Mouse (Mus musculus): ENCODE data around the gene A4gnt. TPM values are rescaled to one million over a fixed set of nuclear protein-coding genes. Genes with fewer than 3 reads are reported as not detected.
A peak's percentile ranks its signal among the peaks of the same experiment; 100 is the strongest.
"Not testable (repeated sequence)": the region's sequence is repeated elsewhere in the genome, so short reads cannot be mapped to it uniquely, and the experiment has no call there.

The A4gnt gene
- polyA plus RNA-seq, 2 experiments = not detected

GRCm38 (mm10) chr9:99575677-99576480, 36.4 kb upstream of the A4gnt start, which contains the start of gene Dbr1:
TSS of gene Dbr1 (plus strand) at chr9:99575799.
- peak within 1 kb of the TSS; percentile 94 for H3K4me3 ChIP-seq (replicated peaks; ENCODE audit: low read length)
- ATAC-seq (ENCODE audit: low FRiP score, low read depth) = peak; percentile 96
- no peaks in the 10 kb centered on the region; the same call in 1 of the 2 replicates for H3K36me3 ChIP-seq (ENCODE audit: control insufficient read depth, insufficient read depth, low read length)
- 0 out of 2 replicates have a peak, but pooled peaks cover 5% of the 10 kb centered on the region for H3K4me1 ChIP-seq (ENCODE audit: control insufficient read depth, insufficient read depth, low read length)
- no peaks in the 10 kb centered on the region for H3K27me3 ChIP-seq (ENCODE audit: control insufficient read depth, insufficient read depth, low read length)
- H3K27ac ChIP-seq (replicated peaks; ENCODE audit: low read depth, low read length) = peak within 1 kb of the TSS; percentile 78
- peak; percentile 91 for DNase-seq (ENCODE audit: low spot score)
- WGBS = under 1% methylated on average over 55 of the region's 57 CpGs
- peak within 1 kb of the TSS; percentile 91 for H3K9ac ChIP-seq (ENCODE audit: low read depth, low read length, severe bottlenecking)
- H3K4me2 ChIP-seq (replicated peaks; ENCODE audit: low read depth, low read length, severe bottlenecking) = peak within 1 kb of the TSS; percentile 72
- TF ChIP-seq POLR2A (IDR thresholded peaks at IDR 0.05; ENCODE audit: borderline replicate concordance, extremely low read depth, insufficient read depth, insufficient read length) = 0 out of 2 replicates have a peak, but pooled peaks have one; percentile 55
- H3K9me3 ChIP-seq (ENCODE audit: control insufficient read depth, low read length) = no peaks in the 10 kb centered on the region

DNA sequence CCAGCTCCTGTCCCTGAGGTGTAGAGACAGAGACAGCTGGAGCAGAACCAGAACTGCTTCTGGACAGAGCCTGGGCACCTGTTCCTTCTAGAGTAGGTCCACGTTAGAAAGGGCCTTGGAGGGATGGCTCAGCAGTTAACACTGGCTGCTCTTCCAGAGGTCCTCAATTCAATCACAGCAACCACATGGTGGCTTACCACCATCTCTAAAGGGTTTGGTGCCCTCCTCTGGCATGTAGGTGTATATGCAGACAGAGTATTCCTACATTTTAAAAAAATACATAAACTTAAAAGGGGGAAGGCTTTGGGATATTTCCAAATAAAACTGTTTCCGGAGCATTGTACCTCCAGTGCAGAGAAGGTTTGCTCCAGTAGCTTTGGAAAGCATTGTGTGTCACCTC, 31.6 kb upstream of the A4gnt start:
- Histone ChIP-seq H3K4me3 (replicated peaks; ENCODE audit: low read length) (no peak overlapping the region), H3K4me2 (replicated peaks; ENCODE audit: low read depth, low read length, severe bottlenecking) (no peak overlapping the region), H3K9me3 (ENCODE audit: control insufficient read depth, low read length) (no peaks in the 10 kb centered on the region), H3K9ac (ENCODE audit: low read depth, low read length, severe bottlenecking) (no peak overlapping the region), H3K27me3 (ENCODE audit: control insufficient read depth, insufficient read depth, low read length) (no peaks in the 10 kb centered on the region), H3K36me3 (ENCODE audit: control insufficient read depth, insufficient read depth, low read length) (peaks cover 34% of the 10 kb centered on the region), H3K27ac (replicated peaks; ENCODE audit: low read depth, low read length) (no peak overlapping the region), H3K4me1 (ENCODE audit: control insufficient read depth, insufficient read depth, low read length) (0 out of 2 replicates have a peak, but pooled peaks cover 5% of the 10 kb centered on the region)
- DNase-seq (ENCODE audit: low spot score) = peak; percentile 37
- ATAC-seq (ENCODE audit: low FRiP score, low read depth) = no peak
- TF ChIP-seq POLR2A (IDR thresholded peaks at IDR 0.05; ENCODE audit: borderline replicate concordance, extremely low read depth, insufficient read depth, insufficient read length) = no peak
- 59% methylated on average over 2 of the region's 2 CpGs for WGBS

GRCm38 (mm10) chr9:99587505-99588202, 24.6 kb upstream of the A4gnt start:
- Histone ChIP-seq H3K9ac (ENCODE audit: low read depth, low read length, severe bottlenecking) (no peak overlapping the region), H3K4me3 (replicated peaks; ENCODE audit: low read length) (no peak overlapping the region), H3K4me2 (replicated peaks; ENCODE audit: low read depth, low read length, severe bottlenecking) (no peak overlapping the region), H3K36me3 (ENCODE audit: control insufficient read depth, insufficient read depth, low read length) (peaks cover 17% of the 10 kb centered on the region), H3K27me3 (ENCODE audit: control insufficient read depth, insufficient read depth, low read length) (no peaks in the 10 kb centered on the region), H3K27ac (replicated peaks; ENCODE audit: low read depth, low read length) (no peak overlapping the region), H3K9me3 (ENCODE audit: control insufficient read depth, low read length) (no peaks in the 10 kb centered on the region), H3K4me1 (ENCODE audit: control insufficient read depth, insufficient read depth, low read length) (no peaks in the 10 kb centered on the region)
- 26% methylated on average over 8 of the region's 8 CpGs for WGBS
- DNase-seq (ENCODE audit: low spot score) = peak; percentile 45
- ATAC-seq (ENCODE audit: low FRiP score, low read depth) = no peak
- no peak for TF ChIP-seq POLR2A (IDR thresholded peaks at IDR 0.05; ENCODE audit: borderline replicate concordance, extremely low read depth, insufficient read depth, insufficient read length)

GRCm38 (mm10) chr9:99591144-99591543, 21.2 kb upstream of the A4gnt start:
- no peak overlapping the region for H3K9ac ChIP-seq (ENCODE audit: low read depth, low read length, severe bottlenecking)
- no peaks in the 10 kb centered on the region for H3K36me3 ChIP-seq (ENCODE audit: control insufficient read depth, insufficient read depth, low read length)
- 75% methylated on average over 8 of the region's 8 CpGs for WGBS

GRCm38 (mm10) chr9:99599127-99599526, 13.2 kb upstream of the A4gnt start:
- H3K4me2 ChIP-seq (replicated peaks; ENCODE audit: low read depth, low read length, severe bottlenecking); H3K36me3 ChIP-seq (ENCODE audit: control insufficient read depth, insufficient read depth, low read length); H3K9me3 ChIP-seq (ENCODE audit: control insufficient read depth, low read length); H3K4me3 ChIP-seq (replicated peaks; ENCODE audit: low read length); DNase-seq (ENCODE audit: low spot score); H3K4me1 ChIP-seq (ENCODE audit: control insufficient read depth, insufficient read depth, low read length); H3K27ac ChIP-seq (replicated peaks; ENCODE audit: low read depth, low read length); H3K27me3 ChIP-seq (ENCODE audit: control insufficient read depth, insufficient read depth, low read length); ATAC-seq (ENCODE audit: low FRiP score, low read depth); H3K9ac ChIP-seq (ENCODE audit: low read depth, low read length, severe bottlenecking): not testable (repeated sequence)
- WGBS = 94% methylated on average over 6 of the region's 6 CpGs

More at GRCm38 (mm10) chr9:99591144-99591543, 21.2 kb upstream of the A4gnt start:
- Histone ChIP-seq H3K4me2 (replicated peaks; ENCODE audit: low read depth, low read length, severe bottlenecking) (no peak overlapping the region), H3K4me1 (ENCODE audit: control insufficient read depth, insufficient read depth, low read length) (no peaks in the 10 kb centered on the region), H3K9me3 (ENCODE audit: control insufficient read depth, low read length) (no peaks in the 10 kb centered on the region), H3K27ac (replicated peaks; ENCODE audit: low read depth, low read length) (no peak overlapping the region), H3K27me3 (ENCODE audit: control insufficient read depth, insufficient read depth, low read length) (no peaks in the 10 kb centered on the region), H3K4me3 (replicated peaks; ENCODE audit: low read length) (no peak overlapping the region)
- TF ChIP-seq POLR2A (IDR thresholded peaks at IDR 0.05; ENCODE audit: borderline replicate concordance, extremely low read depth, insufficient read depth, insufficient read length) = no peak
- no peak for DNase-seq (ENCODE audit: low spot score)
- no peak for ATAC-seq (ENCODE audit: low FRiP score, low read depth)

All from limb, embryonic 14.5 days (tissue).